Mouse (Mus musculus): ENCODE data around the gene Slc34a2. TPM values are rescaled to one million over a fixed set of nuclear protein-coding genes. Genes with fewer than 3 reads are reported as not detected.

The Slc34a2 gene
- polyA plus RNA-seq (2015; fragmentation: Nextera tagmentation; extraction: Ambion mirVana) = 0.08 and 0.09 TPM in 2 replicates

DNA sequence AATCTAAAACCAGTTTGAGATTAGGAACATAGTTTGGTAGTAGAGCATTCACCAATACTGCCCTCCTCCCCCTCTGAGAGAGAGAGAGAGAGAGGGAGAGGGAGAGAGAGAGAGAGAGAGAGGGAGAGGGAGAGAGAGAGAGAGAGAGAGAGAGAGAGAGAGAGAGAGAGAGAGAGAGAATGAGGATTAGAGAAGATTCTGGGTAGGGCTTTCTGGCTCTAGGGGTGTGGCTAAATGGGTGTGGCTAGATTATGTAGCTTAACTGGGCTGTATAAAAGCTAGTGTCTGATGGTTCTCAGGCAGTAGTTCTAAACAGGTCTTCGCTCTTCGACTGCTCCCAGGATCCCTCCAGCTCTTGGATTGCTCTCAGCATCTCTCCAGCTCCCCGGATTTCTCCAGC lies at the start of gene Slc34a2:
Gene Slc34a2, plus strand, starts transcription at position 301 of the 400 bp plus-strand sequence.
- H3K9me3 ChIP-seq = no peaks in the 10 kb centered on the region
- no peak within 1 kb of the TSS for H3K4me3 ChIP-seq
- no peak within 1 kb of the TSS for H3K27ac ChIP-seq
- no peak for ATAC-seq (replicated peaks)
- H3K27me3 ChIP-seq (replicated peaks) = no peaks in the 10 kb centered on the region
- H3K4me1 ChIP-seq = peaks cover 4% of the 10 kb centered on the region; the same call in 1 of the 2 replicates
- H3K4me2 ChIP-seq = no peak within 1 kb of the TSS
- H3K36me3 ChIP-seq (replicated peaks) = no peaks in the 10 kb centered on the region
- H3K9ac ChIP-seq = no peak within 1 kb of the TSS
- 91% methylated on average over 3 of the region's 3 CpGs for WGBS

DNA sequence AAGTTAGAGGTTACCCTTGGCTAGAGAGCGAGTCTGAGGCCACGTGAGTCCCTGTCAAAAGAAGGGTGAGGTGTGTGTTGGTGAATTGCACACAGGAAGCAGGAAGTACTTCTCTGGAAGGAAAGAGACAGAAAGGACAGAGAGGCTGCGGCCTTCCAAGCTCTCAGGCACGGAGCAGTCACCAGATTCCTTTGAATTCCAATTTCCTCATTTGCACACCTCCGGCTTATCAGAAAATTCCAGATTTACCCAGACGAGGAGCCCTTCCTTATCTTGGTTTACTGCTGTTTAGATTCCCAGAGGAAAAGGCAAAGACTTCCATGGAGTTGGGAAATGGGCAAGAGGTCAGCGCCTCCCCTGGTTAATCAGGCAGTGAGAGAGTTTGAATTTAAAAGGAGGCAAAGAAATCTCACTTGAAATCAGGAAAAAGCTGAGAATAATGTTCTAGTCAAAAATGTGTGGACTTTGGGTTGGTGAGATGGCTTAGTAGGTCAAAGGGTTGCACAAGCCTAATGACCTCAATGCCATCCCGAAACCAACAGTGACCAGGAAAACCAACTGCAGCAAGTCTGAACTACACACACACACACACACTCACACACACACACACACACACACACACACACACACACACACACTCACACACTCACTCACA lies 47.1 kb upstream of the Slc34a2 start:
- 78% methylated on average over 8 of the region's 8 CpGs for WGBS
- Histone ChIP-seq H3K27me3 (replicated peaks) (no peaks in the 10 kb centered on the region), H3K9me3 (no peaks in the 10 kb centered on the region), H3K36me3 (replicated peaks) (no peaks in the 10 kb centered on the region), H3K4me1 (no peaks in the 10 kb centered on the region), H3K4me2 (no peak overlapping the region), H3K27ac (no peak overlapping the region), H3K9ac (no peak overlapping the region), H3K4me3 (no peak overlapping the region)
- ATAC-seq (replicated peaks) = no peak

DNA sequence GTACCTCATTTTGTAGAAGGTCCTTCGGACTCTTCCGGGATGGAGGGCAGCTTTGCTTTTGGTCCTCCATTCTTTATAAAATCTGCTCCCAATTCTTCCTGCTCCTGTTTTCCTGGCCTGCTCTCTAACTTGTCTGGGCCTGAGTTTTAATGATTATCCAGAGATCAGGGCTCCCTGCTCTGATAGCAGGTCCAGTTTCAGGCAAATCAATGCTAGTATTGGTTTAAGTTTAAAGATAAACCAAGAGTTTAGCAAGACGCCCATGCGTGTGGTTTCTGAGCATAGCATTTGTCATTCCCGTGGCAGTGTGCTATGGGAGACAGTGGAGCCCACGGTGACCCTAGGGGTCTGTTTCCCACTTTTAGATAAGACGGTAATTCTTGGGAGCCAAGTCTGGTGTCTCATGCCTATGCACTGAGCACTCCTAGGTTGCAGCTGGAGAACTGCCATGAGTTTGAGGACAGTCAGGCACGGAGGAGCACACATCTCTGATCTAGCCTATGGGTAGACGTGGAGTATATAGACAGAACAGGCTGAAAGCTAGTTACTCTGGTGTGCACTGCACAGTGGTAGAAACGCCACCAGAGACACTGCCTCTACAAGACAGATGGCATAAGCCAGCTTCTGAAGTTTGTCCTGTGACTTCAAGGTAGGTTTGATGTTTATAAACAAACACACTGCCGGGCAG lies 45.5 kb upstream of the Slc34a2 start:
- H3K9me3 ChIP-seq = no peaks in the 10 kb centered on the region
- WGBS = 92% methylated on average over 11 of the region's 11 CpGs
- H3K27me3 ChIP-seq (replicated peaks) = no peaks in the 10 kb centered on the region
- H3K9ac ChIP-seq = no peak overlapping the region
- H3K4me2 ChIP-seq = no peak overlapping the region
- no peaks in the 10 kb centered on the region for H3K36me3 ChIP-seq (replicated peaks)
- no peak overlapping the region for H3K27ac ChIP-seq
- no peak overlapping the region for H3K4me3 ChIP-seq
- no peaks in the 10 kb centered on the region for H3K4me1 ChIP-seq
- no peak for ATAC-seq (replicated peaks)

DNA sequence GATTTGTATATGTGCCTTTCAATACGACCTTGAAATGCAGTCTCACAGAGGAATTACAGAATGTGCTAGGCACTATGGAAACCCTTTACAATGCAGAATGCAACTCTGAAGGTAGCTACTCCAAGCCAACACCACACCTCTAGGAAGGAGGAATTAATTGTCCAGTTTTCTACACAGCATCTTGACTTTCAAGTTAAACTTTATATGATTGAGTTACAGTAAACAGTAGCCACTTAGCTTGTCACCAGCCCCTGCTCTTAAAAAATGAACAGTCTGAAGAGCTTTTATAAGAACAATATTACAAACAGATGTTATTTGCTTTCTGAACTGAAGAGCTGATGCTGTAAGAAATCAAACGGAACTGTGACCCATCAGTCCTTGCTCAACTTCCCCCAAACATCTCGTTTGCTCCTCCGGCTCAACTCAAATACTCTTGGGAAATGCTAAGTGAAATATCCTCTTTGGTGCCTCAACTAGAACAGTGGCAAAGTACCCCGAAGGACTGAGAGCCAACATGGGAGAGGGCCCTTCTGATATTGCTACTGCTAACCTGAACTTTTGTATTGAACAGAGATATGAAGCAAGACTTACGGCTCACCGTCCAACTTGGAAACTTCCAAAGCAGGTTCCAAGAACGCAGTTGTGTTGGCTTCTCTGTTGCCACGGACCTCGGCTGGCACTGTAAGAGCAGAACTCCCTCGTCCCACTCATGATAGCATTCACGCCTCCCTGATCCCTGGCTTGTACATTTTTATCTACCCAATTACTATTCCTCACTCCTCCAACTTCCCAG lies 44.2 kb upstream of the Slc34a2 start:
- H3K27ac ChIP-seq = no peak overlapping the region
- 90% methylated on average over 12 of the region's 12 CpGs for WGBS
- no peak overlapping the region for H3K4me2 ChIP-seq
- no peaks in the 10 kb centered on the region for H3K36me3 ChIP-seq (replicated peaks)
- H3K9me3 ChIP-seq = no peaks in the 10 kb centered on the region
- H3K4me1 ChIP-seq = no peaks in the 10 kb centered on the region
- no peak overlapping the region for H3K4me3 ChIP-seq
- no peaks in the 10 kb centered on the region for H3K27me3 ChIP-seq (replicated peaks)
- no peak for ATAC-seq (replicated peaks)
- H3K9ac ChIP-seq = no peak overlapping the region

DNA sequence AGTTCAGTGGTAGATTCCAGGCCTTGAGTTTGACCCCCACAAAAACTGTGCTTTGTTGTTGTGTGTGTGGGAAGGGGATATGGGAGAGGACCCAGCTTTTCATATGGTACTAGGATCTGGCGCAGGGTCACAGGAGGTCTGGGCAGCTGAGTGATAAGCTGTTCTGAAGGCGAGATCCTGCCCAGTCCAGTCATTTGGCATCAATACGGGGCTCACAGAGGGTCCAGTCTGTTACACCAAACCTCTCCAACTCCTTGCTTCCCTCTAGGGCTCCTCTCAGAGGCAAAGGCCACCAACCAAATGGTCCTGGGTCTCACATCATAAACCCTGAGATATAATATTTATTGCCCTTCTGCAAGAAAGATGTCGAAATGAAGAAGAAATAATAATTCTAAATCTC lies 42.4 kb upstream of the Slc34a2 start:
- H3K27ac ChIP-seq = no peak overlapping the region
- 97% methylated on average over 4 of the region's 4 CpGs for WGBS
- H3K9me3 ChIP-seq = no peaks in the 10 kb centered on the region
- H3K27me3 ChIP-seq (replicated peaks) = no peaks in the 10 kb centered on the region
- no peaks in the 10 kb centered on the region for H3K4me1 ChIP-seq
- H3K36me3 ChIP-seq (replicated peaks) = no peaks in the 10 kb centered on the region
- H3K4me3 ChIP-seq = no peak overlapping the region
- no peak for ATAC-seq (replicated peaks)
- no peak overlapping the region for H3K4me2 ChIP-seq
- no peak overlapping the region for H3K9ac ChIP-seq

DNA sequence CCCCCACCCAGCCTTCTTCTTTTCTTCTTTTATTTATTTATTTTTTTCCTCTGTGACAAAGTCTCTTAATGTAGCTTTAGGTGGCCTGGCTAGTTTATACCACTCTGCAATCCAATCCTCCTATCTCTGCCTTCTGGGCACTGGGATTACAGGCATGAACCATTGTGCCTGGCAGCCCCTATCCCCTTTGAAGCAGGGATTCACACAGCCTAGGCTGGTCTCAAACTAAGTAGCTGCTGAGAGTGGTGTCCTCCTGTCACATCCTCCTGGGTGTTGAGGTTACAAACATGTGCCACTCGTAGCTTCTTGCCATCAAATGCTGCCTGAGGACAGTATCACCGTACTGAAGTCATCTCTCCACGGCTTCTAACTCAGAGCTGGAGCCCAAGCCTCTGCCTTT lies 41.7 kb upstream of the Slc34a2 start:
- H3K9ac ChIP-seq = no peak overlapping the region
- no peak for ATAC-seq (replicated peaks)
- H3K4me1 ChIP-seq = no peaks in the 10 kb centered on the region
- H3K4me2 ChIP-seq = no peak overlapping the region
- no peaks in the 10 kb centered on the region for H3K9me3 ChIP-seq
- WGBS = 15% methylated on average over 3 of the region's 3 CpGs
- no peak overlapping the region for H3K4me3 ChIP-seq
- no peaks in the 10 kb centered on the region for H3K36me3 ChIP-seq (replicated peaks)
- no peak overlapping the region for H3K27ac ChIP-seq
- H3K27me3 ChIP-seq (replicated peaks) = no peaks in the 10 kb centered on the region

DNA sequence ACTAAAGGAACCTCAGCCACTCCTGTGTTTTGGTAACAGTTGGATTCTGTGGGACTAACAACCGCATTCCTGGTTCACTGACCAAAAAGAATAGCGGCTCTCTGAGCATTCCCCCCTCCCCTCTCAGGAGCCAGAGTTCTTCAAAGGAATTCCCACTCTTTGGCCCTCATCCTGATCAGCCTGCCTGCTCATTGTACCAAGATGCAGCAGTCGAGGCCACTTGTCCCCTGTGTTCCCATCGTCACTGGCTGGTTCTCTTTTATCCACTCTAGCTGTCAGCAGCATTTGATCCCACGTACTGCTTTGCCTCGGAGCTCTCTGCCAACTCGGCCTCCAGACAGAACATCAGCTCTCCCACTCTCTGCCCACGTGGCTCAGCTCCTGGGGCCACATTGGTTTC lies 41.3 kb upstream of the Slc34a2 start:
- WGBS = 10% methylated on average over 8 of the region's 8 CpGs
- no peaks in the 10 kb centered on the region for H3K36me3 ChIP-seq (replicated peaks)

DNA sequence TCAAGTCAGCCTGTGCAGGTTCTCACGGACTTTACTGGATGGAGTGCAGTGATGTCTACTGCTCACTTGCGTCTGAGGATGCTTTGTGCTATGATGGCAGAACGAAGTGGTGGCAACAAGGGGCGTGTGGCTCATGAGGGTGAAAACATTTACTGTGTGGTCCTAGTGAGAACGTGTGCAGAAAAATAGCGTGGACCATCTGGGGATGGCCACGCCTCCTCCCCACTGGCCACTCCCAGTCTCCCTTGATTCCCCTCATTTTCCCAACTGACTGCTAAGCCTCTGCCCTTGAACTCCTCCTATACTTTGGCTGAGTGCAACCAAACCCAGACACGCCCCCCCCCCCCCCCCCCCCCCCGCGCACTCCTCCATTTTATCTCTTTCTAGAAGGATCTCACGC lies 40.8 kb upstream of the Slc34a2 start:
- WGBS = 69% methylated on average over 9 of the region's 11 CpGs

More for the DNA sequence above, 41.3 kb upstream of the Slc34a2 start:
- H3K9ac ChIP-seq = no peak overlapping the region
- no peaks in the 10 kb centered on the region for H3K9me3 ChIP-seq
- no peak overlapping the region for H3K27ac ChIP-seq
- ATAC-seq (replicated peaks) = no peak; the same call in 1 of the 2 replicates
- no peaks in the 10 kb centered on the region for H3K27me3 ChIP-seq (replicated peaks)
- H3K4me1 ChIP-seq = no peaks in the 10 kb centered on the region
- H3K4me2 ChIP-seq = no peak overlapping the region
- no peak overlapping the region for H3K4me3 ChIP-seq

DNA sequence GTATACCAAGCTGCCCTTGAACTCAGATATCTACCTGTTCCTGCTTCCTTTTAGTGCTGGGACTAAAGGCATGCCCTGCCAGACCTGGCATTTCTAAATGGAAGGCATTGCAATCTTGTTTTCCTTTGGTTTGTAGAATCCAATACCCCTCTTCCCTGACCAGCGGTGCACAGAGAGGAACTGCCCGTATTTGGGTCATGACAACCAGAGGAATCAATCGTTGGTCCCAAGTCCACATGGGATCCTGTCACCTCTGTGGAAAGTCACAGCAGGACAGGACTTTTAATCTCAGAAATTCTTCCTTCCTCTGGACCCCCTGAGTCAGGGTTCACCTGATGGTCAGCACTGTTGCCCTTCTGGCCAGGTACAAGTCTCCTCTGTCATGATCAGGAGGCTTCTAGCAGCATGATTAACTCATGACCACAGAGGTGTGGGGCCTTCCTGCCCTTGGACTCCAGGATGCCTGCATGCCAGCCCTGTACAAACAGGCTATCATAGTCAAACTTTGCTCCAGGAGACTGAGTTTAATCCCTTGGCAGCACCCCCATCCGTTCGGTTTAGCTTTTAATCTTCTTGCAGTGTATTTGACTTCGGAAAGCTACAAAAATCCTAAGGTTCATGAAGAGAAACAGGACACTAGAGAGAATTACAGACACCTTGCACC lies 39.7 kb upstream of the Slc34a2 start:
- Histone ChIP-seq H3K4me3 (no peak overlapping the region), H3K9me3 (no peaks in the 10 kb centered on the region), H3K4me2 (no peak overlapping the region), H3K4me1 (peaks cover 5% of the 10 kb centered on the region; the same call in 1 of the 2 replicates), H3K27me3 (replicated peaks) (no peaks in the 10 kb centered on the region), H3K36me3 (replicated peaks) (no peaks in the 10 kb centered on the region), H3K9ac (no peak overlapping the region), H3K27ac (no peak overlapping the region)
- WGBS = 82% methylated on average over 6 of the region's 6 CpGs
- ATAC-seq (replicated peaks) = no peak

More for the DNA sequence above, 40.8 kb upstream of the Slc34a2 start:
- Histone ChIP-seq H3K4me3 (no peak overlapping the region), H3K27me3 (replicated peaks) (no peaks in the 10 kb centered on the region), H3K9me3 (no peaks in the 10 kb centered on the region), H3K36me3 (replicated peaks) (no peaks in the 10 kb centered on the region), H3K4me1 (no peaks in the 10 kb centered on the region), H3K27ac (no peak overlapping the region), H3K4me2 (no peak overlapping the region), H3K9ac (no peak overlapping the region)
- no peak; the same call in 1 of the 2 replicates for ATAC-seq (replicated peaks)

DNA sequence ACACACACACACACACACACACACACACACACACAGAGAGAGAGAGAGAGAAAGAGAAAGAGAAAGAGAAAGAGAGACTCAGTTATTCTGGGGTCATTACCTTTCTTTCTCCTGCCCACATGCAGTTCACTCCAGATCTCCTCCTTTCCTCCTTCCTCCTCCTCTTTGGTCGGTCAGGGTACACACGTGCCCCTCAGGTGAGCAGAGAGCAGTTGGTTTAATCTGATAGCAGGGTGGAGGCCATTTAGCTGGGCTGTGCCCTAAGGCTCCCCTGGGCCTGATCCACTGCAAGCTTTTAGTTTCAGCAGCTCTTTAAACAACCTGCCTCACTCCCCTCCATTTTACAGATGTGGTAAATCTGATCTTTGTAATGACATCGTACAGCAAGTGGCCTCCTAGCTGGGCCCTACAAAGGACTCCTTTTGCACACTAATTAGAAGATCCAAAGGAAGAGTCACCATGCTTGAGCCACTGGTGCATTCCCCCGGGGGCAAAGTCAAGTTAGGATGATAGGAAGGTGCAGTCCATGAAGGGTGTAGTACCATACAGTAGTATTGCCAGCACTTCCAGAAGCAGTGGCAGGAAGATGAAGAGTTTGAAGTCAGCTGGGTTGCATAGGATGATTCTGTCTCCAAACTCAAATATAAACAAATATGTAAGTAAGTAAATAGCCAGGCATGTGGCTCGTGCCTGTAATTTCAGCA lies 37.6 kb upstream of the Slc34a2 start:
- H3K9me3 ChIP-seq = 0 out of 2 replicates have a peak, but pooled peaks cover under 1% of the 10 kb centered on the region
- no peaks in the 10 kb centered on the region for H3K36me3 ChIP-seq (replicated peaks)
- 60% methylated on average over 5 of the region's 5 CpGs for WGBS
- no peak overlapping the region for H3K4me3 ChIP-seq
- peaks cover 5% of the 10 kb centered on the region; the same call in 1 of the 2 replicates for H3K4me1 ChIP-seq
- H3K9ac ChIP-seq = no peak overlapping the region
- no peak for ATAC-seq (replicated peaks)
- H3K27me3 ChIP-seq (replicated peaks) = no peaks in the 10 kb centered on the region
- H3K27ac ChIP-seq = no peak overlapping the region
- H3K4me2 ChIP-seq = no peak overlapping the region

DNA sequence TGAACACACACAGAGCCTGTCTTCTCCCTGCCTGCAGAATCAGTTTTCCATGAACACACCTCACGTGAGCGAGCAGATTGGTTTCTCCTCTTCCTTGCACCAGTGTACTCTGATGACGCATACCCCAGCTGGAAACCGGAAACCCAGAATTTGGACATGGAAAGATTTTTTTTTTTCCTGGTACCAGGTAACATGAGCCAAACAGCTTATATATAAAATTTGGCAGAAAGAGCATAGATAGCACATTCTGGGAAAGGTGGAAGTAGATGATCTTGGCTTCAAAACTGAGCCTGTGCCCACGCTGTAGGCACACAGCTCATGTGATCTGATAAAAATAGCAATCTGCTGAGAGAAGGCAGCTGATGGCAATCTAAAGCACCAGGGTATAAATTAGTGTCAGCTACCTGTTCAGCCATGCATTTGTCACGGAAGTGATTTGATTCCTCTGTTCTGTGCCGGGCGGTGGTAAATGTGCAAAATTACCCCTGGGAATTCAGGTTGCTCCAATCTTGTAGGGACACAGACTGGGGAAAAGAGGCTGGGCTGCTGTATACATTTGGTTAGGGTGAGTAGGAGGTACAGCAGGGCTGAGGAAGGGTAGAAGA lies 35.2 kb upstream of the Slc34a2 start:
- H3K4me2 ChIP-seq = no peak overlapping the region
- H3K4me1 ChIP-seq = peaks cover 5% of the 10 kb centered on the region; the same call in 1 of the 2 replicates
- no peaks in the 10 kb centered on the region for H3K27me3 ChIP-seq (replicated peaks)
- H3K36me3 ChIP-seq (replicated peaks) = no peaks in the 10 kb centered on the region
- no peak overlapping the region for H3K4me3 ChIP-seq
- H3K27ac ChIP-seq = no peak overlapping the region
- no peak overlapping the region for H3K9ac ChIP-seq
- 0 out of 2 replicates have a peak, but pooled peaks cover 3% of the 10 kb centered on the region for H3K9me3 ChIP-seq
- 78% methylated on average over 8 of the region's 8 CpGs for WGBS
- ATAC-seq (replicated peaks) = peak; percentile 45; the same call in 1 of the 2 replicates

All from midbrain, embryonic 15.5 days (tissue).